ENCODE assay signal across 16 mouse cellular contexts in the genomic region with DNA sequence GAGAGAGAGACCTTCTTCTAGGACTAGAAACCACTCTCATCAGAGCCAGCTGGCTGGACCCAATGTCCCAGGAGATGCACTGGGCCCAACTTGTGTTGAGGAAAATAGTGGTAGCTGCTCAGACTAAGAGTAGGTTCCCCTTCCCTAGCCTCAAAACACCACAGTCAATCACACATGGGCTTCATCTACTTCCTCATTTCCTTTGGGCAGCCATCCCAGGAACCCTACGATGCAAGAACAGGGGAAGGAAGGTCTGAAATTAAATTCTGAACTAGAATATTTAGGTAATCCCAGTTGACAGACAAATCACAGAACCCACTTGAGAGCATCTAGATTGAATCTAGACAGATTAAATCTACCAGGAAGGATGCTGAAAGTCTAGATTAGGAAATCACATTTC. TPM values are rescaled to one million over a fixed set of nuclear protein-coding genes. Genes with fewer than 3 reads are reported as not detected.
A peak's percentile ranks its signal among the peaks of the same experiment; 100 is the strongest.
DNase-seq lines count a peak whose midpoint lies in the region; ATAC-seq and TF ChIP-seq lines count a peak whose summit lies in the region.
"Had no signal": no experiment of that assay in that cellular context is flagged by ENCODE, and none has a peak within 500 bp of the region (broad histone marks: within the 10 kb centered on the region; RNA-seq: fewer than 3 reads in every experiment).

No protein-coding gene starts in this region.

- WGBS in kidney, adult 2 months: 27% methylated on average over 1 of the region's 1 CpGs

- peak; percentile 62; the same call in 1 of the 2 replicates for ATAC-seq in monocyte, adult 5-6 weeks (replicated peaks; ENCODE audit: insufficient number of reproducible peaks, low FRiP score, low TSS enrichment, poor library complexity, severe bottlenecking)
- ATAC-seq: forebrain, embryonic 13.5 days; midbrain, embryonic 16.5 days had no signal

- dilution Hi-C loops in CH12.LX (cut with MboI; ENCODE audit: extremely low pct_ligation_motif_present, extremely low pct_unique_long_range_greater_than_20kb, low sequenced_read_pairs): no loop called here

- H3K9me3 ChIP-seq in CH12.LX (replicated peaks; ENCODE audit: low read length): no peaks in the 10 kb centered on the region
- H3K9me3 ChIP-seq: forebrain, embryonic 13.5 days; limb, embryonic 13.5 days; neural tube, embryonic 13.5 days had no signal

- H3K27me3 ChIP-seq in kidney, adult 2 months (replicated peaks; ENCODE audit: control insufficient read depth, insufficient read depth, low read length): no peaks in the 10 kb centered on the region
- H3K27me3 ChIP-seq in CH12.LX (replicated peaks): no peaks in the 10 kb centered on the region
- H3K27me3 ChIP-seq: forebrain, embryonic 13.5 days; neural tube, embryonic 13.5 days had no signal

- H3K36me3 ChIP-seq in kidney, adult 2 months (ENCODE audit: control insufficient read depth, insufficient read depth, low read length): no peaks in the 10 kb centered on the region
- peaks cover 0 to 3% of the 10 kb centered on the region in 2 experiments for H3K36me3 ChIP-seq in CH12.LX (replicated peaks in 1 of 2; ENCODE audit: control insufficient read depth in 1 of 2, insufficient read depth in 1 of 2, low read length in 1 of 2)
- H3K36me3 ChIP-seq: limb, embryonic 13.5 days; neural tube, embryonic 13.5 days had no signal

- DNase-seq in kidney, adult 2 months: peak; percentile 33
- no peak for DNase-seq in kidney, postnatal 25 days
- no peak for DNase-seq in CH12.LX (ENCODE audit: extremely low read depth)
- peak; percentile 71 for DNase-seq in MEL-GATA-1-ER (ENCODE audit: extremely low read depth, low read depth)
- no peak for DNase-seq in liver
- no peak for DNase-seq in cerebellum, postnatal 36 days
- DNase-seq: cerebellum, postnatal 14 days; lung, postnatal 14 days; right cerebral cortex, adult 18-20 months; thymus, postnatal 14 days had no signal

- no peak overlapping the region for H3K4me2 ChIP-seq in CH12.LX (ENCODE audit: insufficient read depth, low read depth, poor library complexity, severe bottlenecking)
- H3K4me2 ChIP-seq: forebrain, embryonic 13.5 days; limb, embryonic 13.5 days; neural tube, embryonic 13.5 days had no signal

- in situ Hi-C loops in CH12.LX (cut with MboI; ENCODE audit: low pct_ligation_motif_present, low pct_unique_long_range_greater_than_20kb, low sequenced_read_pairs): loop anchor here (10.0 kb wide), 1 partner anchor 90 kb away; no protein-coding TSS in a partner anchor

- H3K4me3 ChIP-seq in kidney, adult 2 months (ENCODE audit: insufficient read depth, low read depth, low read length): no peak overlapping the region
- no peak overlapping the region for H3K4me3 ChIP-seq in CH12.LX (replicated peaks in 1 of 3; ENCODE audit: low read depth in 2 of 3, low read length in 2 of 3, poor library complexity in 1 of 3)
- H3K4me3 ChIP-seq: forebrain, embryonic 13.5 days; left cerebral cortex, adult 2 months; limb, embryonic 13.5 days; neural tube, embryonic 13.5 days had no signal

- TF ChIP-seq EP300 in CH12.LX (IDR thresholded peaks at IDR 0.05; ENCODE audit: low read length): no peak

- peak overlapping the region; percentile 48; the same call in 1 of the 2 replicates for H3K27ac ChIP-seq in kidney, adult 2 months (ENCODE audit: insufficient read depth, low read depth, low read length)
- H3K27ac ChIP-seq in CH12.LX (ENCODE audit: insufficient read depth, low read depth): peak overlapping the region; percentile 55
- H3K27ac ChIP-seq: forebrain, embryonic 13.5 days; left cerebral cortex, adult 2 months; limb, embryonic 13.5 days; neural tube, embryonic 13.5 days had no signal

- no peak for TF ChIP-seq POLR2A in kidney, adult 2 months (IDR thresholded peaks at IDR 0.05; ENCODE audit: low read depth, low read length)
- no peak for TF ChIP-seq POLR2A in CH12.LX (IDR thresholded peaks at IDR 0.05; ENCODE audit: low read depth, low read length)

- no peaks in the 10 kb centered on the region for H3K79me2 ChIP-seq in CH12.LX (replicated peaks; ENCODE audit: control insufficient read depth, extremely low read depth, insufficient read depth, poor library complexity, severe bottlenecking)

- H3K4me1 ChIP-seq in kidney, adult 2 months (ENCODE audit: control insufficient read depth, insufficient read depth, low read length): peaks cover 23% of the 10 kb centered on the region
- peaks cover 18 to 72% of the 10 kb centered on the region in 2 experiments for H3K4me1 ChIP-seq in CH12.LX (ENCODE audit: control insufficient read depth in 1 of 2, insufficient read depth in 2 of 2)

- no peak overlapping the region for H3K9ac ChIP-seq in CH12.LX (ENCODE audit: insufficient read depth, low read depth)
- H3K9ac ChIP-seq: forebrain, embryonic 13.5 days; limb, embryonic 13.5 days; neural tube, embryonic 13.5 days had no signal

- TF ChIP-seq CTCF in kidney, adult 2 months (conservative IDR thresholded peaks at IDR 0.05; ENCODE audit: insufficient read depth, insufficient read length, low read depth, low read length): no peak
- no peak for TF ChIP-seq CTCF in CH12.LX (conservative IDR thresholded peaks at IDR 0.05 in 1 of 2, IDR thresholded peaks at IDR 0.05 in 1 of 2; ENCODE audit: low read depth in 2 of 2, low read length in 2 of 2)

- no peak for TF ChIP-seq RAD21 in CH12.LX (IDR thresholded peaks at IDR 0.05; ENCODE audit: low read depth, low read length)

TF ChIP-seq in CH12.LX, 34 proteins besides CTCF, POLR2A, EP300 and RAD21:
- TF ChIP-seq ZMIZ1 (IDR thresholded peaks at IDR 0.05; ENCODE audit: low read depth, low read length): no peak
- 0 out of 2 replicates have a peak, but pooled peaks have one; percentile 6 for TF ChIP-seq MYC (IDR thresholded peaks at IDR 0.05; ENCODE audit: low read depth, low read length)
- TF ChIP-seq BHLHE40 (IDR thresholded peaks at IDR 0.05; ENCODE audit: low read depth, low read length): no peak
- no peak for TF ChIP-seq TCF12 (IDR thresholded peaks at IDR 0.05; ENCODE audit: low read depth, low read length)

RNA-seq across cellular contexts. Expression of a gene that starts 56.8 kb away (rescaled TPM):
- polyA plus RNA-seq in kidney, adult 2 months (2012; rRNA removed): 13.3 and 14.8 TPM in 2 replicates
- total RNA-seq in CH12.LX (2012; rRNA removed): 38.6 and 51.8 TPM in 2 replicates
- total RNA-seq in CH12.LX (2014; rRNA removed): 49.3 and 60.8 TPM in 2 replicates
- 66.9 and 67.7 TPM in 2 replicates for polyA plus RNA-seq in CH12.LX (2012; ENCODE audit: insufficient read length, low read depth)
- 60.0 to 94.2 TPM (median 75.4 TPM) in 3 replicates for total RNA-seq in monocyte, adult 5-6 weeks (2017)

Comparison
In these comparisons a context has a peak if more than half of its experiments do, and no peak if none do; other contexts are left out.
1. DNase-seq: peak in kidney, adult 2 months (single experiment) and MEL-GATA-1-ER (single experiment); none in kidney, postnatal 25 days (0 of 2), CH12.LX (single experiment), liver (single experiment) and cerebellum, postnatal 36 days (0 of 2).